Mouse (Mus musculus) liver, postnatal 0 days (tissue): ENCODE measurements around the gene Utp11. TPM values are rescaled to one million over a fixed set of nuclear protein-coding genes. Genes with fewer than 3 reads are reported as not detected.
A peak's percentile ranks its signal among the peaks of the same experiment; 100 is the strongest.
"Not testable (repeated sequence)": the region's sequence is repeated elsewhere in the genome, so short reads cannot be mapped to it uniquely, and the experiment has no call there.

Experiments
- ATAC-seq: fragments of 200-750 bp; cut with Nextera tagmentation; 2 replicates; pipeline ENCODE4 v1.8.0; 2017; ENCODE audit warnings: mild to moderate bottlenecking, moderate library complexity
- DNase-seq: peaks from one replicate; pipeline ENCODE4 v3.0.0-alpha.2; 2016
- H3K27ac ChIP-seq: fragments of 300-500 bp; sonication (generic); 2 replicates; pipeline ENCODE4 v1.5.1; 2014; ENCODE audit warnings: antibody characterized with exemption, moderate library complexity, mild to moderate bottlenecking, low read depth
- H3K27me3 ChIP-seq: fragments of 300-500 bp; sonication (generic); 2 replicates; pipeline ENCODE4 v1.6.1; 2014; ENCODE audit warnings: low read length, control low read depth, mixed read lengths; ENCODE audit not compliant: insufficient read depth
- H3K36me3 ChIP-seq: fragments of 300-500 bp; sonication (generic); replicated peaks from 2 replicates; pipeline ENCODE4 v1.6.1; 2014; ENCODE audit warnings: mild to moderate bottlenecking, control low read depth, low read length, moderate library complexity, mixed read lengths; ENCODE audit not compliant: insufficient read depth
- H3K4me1 ChIP-seq: fragments of 300-500 bp; sonication (generic); 2 replicates; pipeline ENCODE4 v1.6.1; 2014; ENCODE audit warnings: antibody characterized with exemption, mild to moderate bottlenecking, control low read depth; ENCODE audit not compliant: insufficient read depth
- H3K4me2 ChIP-seq: fragments of 300-500 bp; sonication (generic); 2 replicates; pipeline ENCODE4 v1.6.1; 2014; ENCODE audit warnings: low read depth, mild to moderate bottlenecking, low read length, moderate library complexity, mixed read lengths
- H3K4me3 ChIP-seq: fragments of 300-500 bp; sonication (generic); 2 replicates; pipeline ENCODE4 v1.5.1; 2014; ENCODE audit warnings: low read depth, low read length
- H3K9ac ChIP-seq: fragments of 300-500 bp; sonication (generic); replicated peaks from 2 replicates; pipeline ENCODE4 v1.6.1; 2014; ENCODE audit warnings: mild to moderate bottlenecking, moderate library complexity
- H3K9me3 ChIP-seq: fragments of 300-500 bp; sonication (generic); 2 replicates; pipeline ENCODE4 v1.6.1; 2016; ENCODE audit warnings: mild to moderate bottlenecking, control low read depth, low read length, mixed read lengths
- CTCF ChIP-seq: sonication (generic); IDR thresholded peaks from 2 replicates; pipeline ENCODE4 v1.5.1; 2016; ENCODE audit warnings: antibody characterized with exemption, low read depth
- EP300 ChIP-seq: IDR thresholded peaks from 2 replicates; pipeline ENCODE4 v1.6.1; 2016; ENCODE audit warnings: antibody characterized with exemption, low read depth, mild to moderate bottlenecking
- WGBS: fragments of 180-500 bp; shearing (Covaris S2); extraction: QIAGEN DNeasy Blood & Tissue Kit; methylation state at CpG from one replicate; pipeline ENCODE4 v1.1.7; 2014; ENCODE audit not compliant: insufficient replicate concordance; 5-methylcytosine and 5-hydroxymethylcytosine counted together
- polyA plus RNA-seq: library from polyadenylated mRNA; unstranded; fragments of >200 nt; fragmentation: Nextera tagmentation; extraction: Ambion mirVana; gene quantifications from 2 replicates; pipeline ENCODE4 v1.2.1, GENCODE M21; 2015

The Utp11 gene
- polyA plus RNA-seq, 1 experiment from 2014 or later: 21.6 TPM

GRCm38 (mm10) chr4:124712618-124713017 lies 19.2 kb upstream of the Utp11 start:
- TF ChIP-seq EP300: peak; percentile 56
- no peak for TF ChIP-seq CTCF
- no peaks in the 10 kb centered on the region for H3K27me3 ChIP-seq
- DNase-seq (peak; percentile 37), ATAC-seq (peak; percentile 31)
- H3K4me3 ChIP-seq: no peak overlapping the region
- H3K4me1 ChIP-seq: peaks cover 29% of the 10 kb centered on the region
- no peak overlapping the region for H3K9ac ChIP-seq
- H3K4me2 ChIP-seq: no peak overlapping the region
- H3K9me3 ChIP-seq: no peaks in the 10 kb centered on the region
- H3K27ac ChIP-seq: no peak overlapping the region; the same call in 1 of the 2 replicates
- 69% methylated on average over 6 of the region's 6 CpGs for WGBS
- peaks cover 12% of the 10 kb centered on the region for H3K36me3 ChIP-seq

GRCm38 (mm10) chr4:124710776-124711291 lies 17.4 kb upstream of the Utp11 start:
- Histone ChIP-seq H3K9ac (no peak overlapping the region), H3K4me2 (peak overlapping the region; percentile 91), H3K9me3 (no peaks in the 10 kb centered on the region), H3K4me3 (no peak overlapping the region), H3K27ac (peak overlapping the region; percentile 93; the same call in 1 of the 2 replicates), H3K36me3 (peaks cover 5% of the 10 kb centered on the region; the same call in 1 of the 2 replicates), H3K27me3 (no peaks in the 10 kb centered on the region), H3K4me1 (peaks cover 26% of the 10 kb centered on the region)
- ATAC-seq (no peak), DNase-seq (peak; percentile 47)
- TF ChIP-seq EP300 (no peak), CTCF (peak; percentile 75)
- 5% methylated on average over 5 of the region's 5 CpGs for WGBS

GRCm38 (mm10) chr4:124709961-124710446 lies 16.6 kb upstream of the Utp11 start:
- H3K9me3 ChIP-seq: no peaks in the 10 kb centered on the region
- H3K27ac ChIP-seq: peak overlapping the region; percentile 93
- ATAC-seq: peak; percentile 14
- H3K27me3 ChIP-seq: no peaks in the 10 kb centered on the region
- H3K36me3 ChIP-seq: 0 out of 2 replicates have a peak, but pooled peaks cover 4% of the 10 kb centered on the region
- TF ChIP-seq EP300 (no peak), CTCF (no peak)
- H3K4me3 ChIP-seq: peak overlapping the region; percentile 29
- peak overlapping the region; percentile 91 for H3K4me2 ChIP-seq
- DNase-seq: peak; percentile 61
- peaks cover 33% of the 10 kb centered on the region for H3K4me1 ChIP-seq
- WGBS: 2% methylated on average over 18 of the region's 18 CpGs
- peak overlapping the region; percentile 55 for H3K9ac ChIP-seq

GRCm38 (mm10) chr4:124708518-124709477 lies 15.4 kb upstream of the Utp11 start:
- peak; percentile 89 for DNase-seq
- Histone ChIP-seq H3K4me3 (peak overlapping the region; percentile 51), H3K9ac (peak overlapping the region; percentile 66), H3K9me3 (no peaks in the 10 kb centered on the region), H3K4me2 (peak overlapping the region; percentile 91), H3K27ac (peak overlapping the region; percentile 93), H3K27me3 (no peaks in the 10 kb centered on the region), H3K4me1 (peaks cover 43% of the 10 kb centered on the region), H3K36me3 (0 out of 2 replicates have a peak, but pooled peaks cover 4% of the 10 kb centered on the region)
- WGBS: 2% methylated on average over 41 of the region's 41 CpGs
- TF ChIP-seq EP300 (peak; percentile 54; the same call in 1 of the 2 replicates), CTCF (peak; percentile 35)
- peak; percentile 80 for ATAC-seq

- peak overlapping the region; percentile 93 for H3K27ac ChIP-seq
- 0% methylated on average over 1 of the region's 1 CpGs for WGBS
- H3K4me2 ChIP-seq: peak overlapping the region; percentile 91
- H3K36me3 ChIP-seq, H3K9me3 ChIP-seq, H3K27me3 ChIP-seq, H3K4me3 ChIP-seq, ATAC-seq, DNase-seq: not testable (repeated sequence)
- 0 out of 2 replicates have a peak overlapping the region, but pooled peaks have one; percentile 66 for H3K9ac ChIP-seq
- peaks cover 49% of the 10 kb centered on the region for H3K4me1 ChIP-seq
Observed at GRCm38 (mm10) chr4:124708200-124708517, 14.8 kb upstream of the Utp11 start.

- not testable (repeated sequence) for H3K36me3 ChIP-seq, H3K4me2 ChIP-seq, H3K9me3 ChIP-seq, H3K9ac ChIP-seq, DNase-seq, H3K4me3 ChIP-seq, ATAC-seq, H3K27me3 ChIP-seq
- 0 out of 2 replicates have a peak overlapping the region, but pooled peaks have one; percentile 93 for H3K27ac ChIP-seq
- 84% methylated on average over 24 of the region's 25 CpGs for WGBS
- H3K4me1 ChIP-seq: peaks cover 50% of the 10 kb centered on the region
Observed at GRCm38 (mm10) chr4:124707381-124708199, 14.2 kb upstream of the Utp11 start.
